Mouse (Mus musculus) T-cell, adult 2 months (primary cell): ENCODE measurements around the gene 4930556J24Rik.
A peak's percentile ranks its signal among the peaks of the same experiment; 100 is the strongest.
"Not testable (repeated sequence)": the region's sequence is repeated elsewhere in the genome, so short reads cannot be mapped to it uniquely, and the experiment has no call there.

Experiments used
- DNase-seq: peaks from one replicate; pipeline ENCODE4 v3.0.0; 2022; ENCODE audit warnings: low spot score

Gene 4930556J24Rik

GRCm38 (mm10) chr11:3973081-3973480, 3.5 kb downstream of the 4930556J24Rik start:
- no peak for DNase-seq

DNA sequence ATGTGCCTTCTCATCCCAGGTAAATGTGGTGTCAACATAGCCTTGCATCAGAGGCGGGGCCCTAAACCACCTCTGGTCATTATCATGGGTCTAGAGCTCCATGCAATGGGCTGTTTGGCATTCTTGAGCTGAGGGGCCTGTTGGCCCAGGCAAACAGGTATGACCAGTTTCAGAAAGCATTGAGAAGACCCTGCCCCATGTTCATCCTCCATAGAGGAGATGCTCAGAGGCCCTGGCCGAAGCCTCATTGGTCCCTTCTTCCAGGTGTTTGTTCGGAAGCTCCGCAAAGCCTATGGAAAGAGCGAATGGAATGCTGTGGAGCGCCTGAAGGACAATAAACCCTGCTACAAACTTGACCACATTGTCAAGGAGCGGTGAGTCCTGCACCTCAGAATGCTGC, 6.2 kb downstream of the 4930556J24Rik start:
- DNase-seq = no peak

DNA sequence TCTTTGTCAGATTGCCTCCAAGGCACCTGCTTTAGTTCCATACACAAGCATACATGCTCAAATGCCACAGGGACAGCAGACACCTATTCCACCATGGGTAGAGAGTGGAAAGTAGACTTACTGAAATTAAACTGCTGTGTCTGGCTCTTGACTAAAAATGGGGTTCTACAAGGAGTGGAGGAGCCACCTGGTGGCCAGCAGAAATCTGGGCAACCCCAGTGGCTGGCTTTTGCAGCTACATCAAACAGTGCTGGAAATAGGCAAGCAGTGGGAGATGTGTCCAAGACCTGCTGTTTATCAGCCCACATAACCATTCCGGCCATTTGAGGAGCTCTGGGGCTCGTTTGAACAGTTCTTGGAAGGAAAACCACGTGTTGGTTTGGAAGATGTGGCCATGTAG, 6.7 kb downstream of the 4930556J24Rik start:
- DNase-seq = no peak

GRCm38 (mm10) chr11:3964416-3965172, 12.0 kb downstream of the 4930556J24Rik start:
- DNase-seq = no peak

DNA sequence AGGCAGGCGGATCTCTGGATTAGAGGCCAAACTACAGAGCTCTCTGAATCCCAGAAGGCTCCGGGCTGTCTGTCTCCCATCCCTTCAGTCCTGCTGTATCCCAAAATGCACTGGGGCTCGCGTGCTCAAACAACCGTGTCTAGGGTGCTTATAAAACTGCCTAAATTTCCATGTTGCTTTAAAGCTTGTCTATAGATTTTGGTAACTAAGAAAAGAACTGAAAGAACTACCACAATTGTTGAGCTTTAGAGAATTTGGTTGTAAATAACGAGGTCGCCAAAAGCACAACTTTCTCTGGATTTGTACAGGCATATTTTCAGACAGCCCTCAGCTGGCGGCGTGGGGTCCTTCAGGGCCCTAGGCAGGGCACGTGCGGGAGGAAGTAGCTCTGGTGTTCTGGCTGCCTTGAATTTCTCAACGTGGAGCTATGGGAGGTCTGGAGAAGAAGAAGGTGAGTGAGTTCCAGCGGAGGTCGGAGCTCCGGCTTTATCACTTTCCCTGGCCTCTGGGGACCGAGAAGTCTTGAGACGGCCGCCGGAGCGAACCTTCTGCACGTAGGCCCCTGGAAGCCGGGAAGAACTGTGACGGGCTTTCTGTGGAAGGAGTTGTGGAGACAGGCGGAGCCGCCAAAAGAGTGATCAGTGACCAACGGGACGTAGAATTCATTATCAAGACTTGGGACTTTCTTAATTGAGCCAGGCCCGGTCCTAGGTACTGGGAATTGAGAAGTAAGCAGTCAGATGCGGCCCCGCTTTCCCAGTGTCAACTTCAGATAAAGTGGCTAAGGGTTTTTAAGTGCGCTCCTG, 12.8 kb downstream of the 4930556J24Rik start, which contains the start of gene Pes1:
Pes1 (plus strand) TSS at position 366 of the 806 bp plus-strand sequence.
- peak; percentile 83 for DNase-seq

DNA sequence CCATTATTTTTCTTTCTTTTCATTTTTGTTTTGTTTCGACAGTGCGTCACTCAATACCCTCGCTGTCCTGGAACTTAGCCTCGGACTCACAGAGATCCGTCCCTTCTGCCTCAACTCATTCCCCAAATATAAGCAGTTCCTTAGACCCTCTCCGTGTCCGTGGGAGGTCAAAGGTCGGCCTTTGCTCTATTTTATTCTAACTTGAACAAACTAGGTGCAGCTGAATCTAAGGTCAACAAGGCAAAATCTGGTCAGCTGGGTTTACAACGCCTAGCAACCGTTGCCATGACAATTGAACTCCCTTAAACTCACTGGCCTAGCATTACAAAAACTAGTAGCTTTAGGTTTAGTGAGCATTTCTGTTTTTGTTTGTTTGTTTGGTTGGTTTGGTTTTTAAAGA, 13.4 kb downstream of the 4930556J24Rik start:
- DNase-seq = no peak

- no peak for DNase-seq
Measured at GRCm38 (mm10) chr11:3961761-3962160, 14.8 kb downstream of the 4930556J24Rik start.

DNA sequence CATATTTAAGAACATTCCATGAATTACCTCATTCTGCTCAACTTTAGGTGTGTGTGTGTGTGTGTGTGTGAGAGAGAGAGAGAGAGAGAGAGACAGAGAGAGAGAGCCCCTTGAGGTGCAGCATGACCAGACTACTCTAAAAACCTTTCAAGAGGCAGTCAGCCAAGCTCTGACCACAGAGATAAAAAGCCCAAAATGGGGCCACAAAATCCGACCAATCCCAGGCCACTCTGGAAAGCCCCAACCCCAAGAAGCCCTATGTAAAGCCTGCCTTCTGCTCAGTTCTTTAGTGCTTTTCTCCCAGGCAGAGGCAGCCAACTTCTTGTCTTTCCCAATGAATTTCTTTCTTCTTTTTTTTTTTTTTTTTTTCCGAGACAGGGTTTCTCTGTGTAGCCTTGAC, 15.7 kb downstream of the 4930556J24Rik start:
- DNase-seq = no peak

- not testable (repeated sequence) for DNase-seq
Measured at GRCm38 (mm10) chr11:3955371-3955770, 21.2 kb downstream of the 4930556J24Rik start.

DNA sequence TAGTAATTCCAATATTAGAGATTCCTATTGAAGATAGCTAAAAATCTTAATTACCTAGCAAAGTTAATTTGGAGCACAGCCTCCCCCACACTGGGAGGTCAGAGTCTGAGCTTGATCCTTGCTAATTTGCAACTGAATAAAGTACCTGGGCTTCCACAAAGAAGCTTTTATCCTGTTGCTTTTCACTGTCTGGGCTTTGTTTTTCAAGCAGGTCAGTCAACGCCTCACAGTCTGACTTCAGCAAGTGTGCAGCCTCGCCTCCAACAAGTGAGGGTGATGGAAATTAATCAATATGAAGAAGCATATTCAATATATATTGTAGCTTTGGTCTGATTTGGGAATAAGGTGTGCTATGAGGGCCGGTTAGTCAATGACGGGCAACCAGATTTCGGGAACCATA, 21.7 kb downstream of the 4930556J24Rik start:
- DNase-seq = not testable (repeated sequence)

DNA sequence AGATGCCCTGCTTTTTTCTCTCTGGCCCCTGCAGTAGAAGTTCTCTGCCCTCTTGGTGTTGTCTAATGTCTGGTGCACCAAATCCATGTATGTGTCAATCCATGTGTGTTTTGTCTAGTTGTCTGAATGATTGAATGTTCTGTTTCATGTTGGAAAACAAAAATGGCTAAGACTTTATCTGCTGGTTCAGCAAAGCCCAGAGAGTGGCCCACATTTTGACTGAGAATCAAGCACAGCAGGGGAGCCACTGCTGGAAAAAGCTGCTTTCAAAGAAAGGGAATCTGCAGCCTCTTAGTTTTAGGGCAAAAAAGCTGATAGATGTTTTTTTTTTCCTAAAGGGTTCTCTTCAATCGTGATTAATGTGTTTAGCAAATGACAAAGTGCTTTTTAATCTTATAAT, 30.2 kb downstream of the 4930556J24Rik start:
- no peak for DNase-seq

DNA sequence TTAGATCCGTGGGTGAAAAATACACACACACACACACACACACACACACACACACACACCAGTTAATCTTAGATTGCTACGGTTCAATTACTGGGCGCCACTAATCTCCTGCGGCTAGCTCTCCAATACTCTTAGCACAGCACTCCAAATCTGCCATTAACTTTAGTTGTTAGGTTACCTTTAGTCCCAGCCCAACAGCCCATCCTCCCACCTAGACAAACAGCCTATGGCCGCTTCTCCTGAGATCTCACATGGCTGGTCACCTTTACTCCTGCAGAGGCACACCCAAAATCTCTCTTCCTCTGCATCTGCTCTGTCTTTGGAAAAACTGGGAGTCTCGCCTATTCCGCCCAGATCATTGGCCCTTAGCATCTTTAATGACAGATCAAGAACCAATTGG, 35.2 kb downstream of the 4930556J24Rik start:
- DNase-seq = no peak

GRCm38 (mm10) chr11:3937321-3937874, 39.2 kb downstream of the 4930556J24Rik start:
- DNase-seq = no peak

DNA sequence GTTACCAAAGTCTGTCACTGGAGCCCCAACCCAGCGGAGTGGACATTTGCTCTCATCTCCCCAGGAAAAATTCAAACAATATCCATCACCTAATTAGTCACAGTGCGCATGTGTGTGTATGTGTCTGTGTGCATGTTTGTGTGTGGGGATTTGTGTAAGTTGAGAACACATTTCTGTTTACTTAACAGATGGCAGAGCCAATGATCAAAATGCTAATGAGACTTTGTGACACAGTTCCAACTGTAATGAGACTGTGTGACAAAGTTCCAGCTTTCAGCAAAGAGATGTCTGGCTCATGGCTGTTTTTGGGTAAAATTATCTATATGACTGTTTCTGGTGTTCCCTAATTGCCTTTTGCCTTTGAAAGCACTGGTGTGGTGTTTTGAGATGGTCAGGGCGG, 40.3 kb downstream of the 4930556J24Rik start:
- no peak for DNase-seq

GRCm38 (mm10) chr11:3935135-3935534, 41.4 kb downstream of the 4930556J24Rik start:
- DNase-seq = no peak

DNA sequence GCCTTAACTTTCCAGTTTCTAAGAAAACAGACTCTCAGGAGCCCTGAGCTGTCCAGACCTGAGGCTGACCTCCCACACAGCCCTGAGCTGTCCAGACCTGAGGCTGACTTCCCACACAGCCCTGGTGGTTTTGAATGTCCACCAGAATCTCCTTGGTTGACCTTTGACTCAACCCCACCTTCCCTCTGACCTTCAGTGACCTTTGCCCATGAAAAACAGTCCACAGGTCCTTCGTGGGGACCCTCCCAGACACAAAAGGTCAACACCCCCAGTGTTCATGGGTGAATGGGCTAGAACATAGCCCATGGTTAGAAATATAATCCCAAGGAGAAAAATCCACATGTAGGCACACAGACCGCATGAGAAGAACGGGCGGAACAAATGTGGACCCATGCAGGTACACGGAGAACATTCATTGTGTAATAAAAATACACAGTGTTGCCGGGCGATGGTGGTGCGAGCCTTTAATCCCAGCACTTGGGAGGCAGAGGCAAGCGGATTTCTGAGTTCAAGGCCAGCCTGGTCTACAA, 42.8 kb downstream of the 4930556J24Rik start:
- no peak for DNase-seq

DNA sequence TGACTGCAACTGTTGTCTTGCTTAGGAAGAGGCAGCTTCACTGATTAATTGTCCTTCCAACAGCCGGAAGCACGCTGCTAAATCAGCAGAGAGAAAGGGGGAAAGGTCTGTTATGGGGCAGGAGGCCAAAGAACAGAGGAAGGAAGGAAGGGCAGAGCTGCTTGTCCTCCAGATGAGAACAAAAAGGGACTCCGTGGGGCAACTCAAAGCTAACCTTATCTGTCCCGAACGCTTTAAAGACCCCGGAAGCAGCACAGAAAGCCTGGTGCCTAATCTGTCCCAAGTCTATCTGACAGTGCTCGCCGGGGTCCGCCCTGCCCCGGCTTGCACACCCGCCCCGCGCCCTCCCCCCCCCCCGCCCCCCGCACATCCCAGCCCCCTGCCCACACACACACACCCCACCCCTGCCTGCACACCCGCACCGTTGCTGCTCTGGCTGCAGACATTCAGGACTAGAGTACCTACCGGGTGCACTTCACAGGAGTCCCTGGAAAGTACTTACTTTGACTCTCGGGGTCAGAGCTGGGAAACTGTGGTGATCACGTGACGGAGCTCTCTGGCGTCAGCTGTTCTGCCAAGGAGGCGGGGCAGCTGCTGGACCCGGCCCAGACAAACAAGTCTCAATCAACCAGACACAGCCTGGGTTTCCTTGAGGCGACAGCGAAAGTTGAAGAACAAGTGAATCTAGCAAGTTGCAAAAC, 44.9 kb downstream of the 4930556J24Rik start, which contains the start of gene Tcn2:
Tcn2 (minus strand) TSS at position 649 of the 701 bp plus-strand sequence.
- peak; percentile 75 for DNase-seq

DNA sequence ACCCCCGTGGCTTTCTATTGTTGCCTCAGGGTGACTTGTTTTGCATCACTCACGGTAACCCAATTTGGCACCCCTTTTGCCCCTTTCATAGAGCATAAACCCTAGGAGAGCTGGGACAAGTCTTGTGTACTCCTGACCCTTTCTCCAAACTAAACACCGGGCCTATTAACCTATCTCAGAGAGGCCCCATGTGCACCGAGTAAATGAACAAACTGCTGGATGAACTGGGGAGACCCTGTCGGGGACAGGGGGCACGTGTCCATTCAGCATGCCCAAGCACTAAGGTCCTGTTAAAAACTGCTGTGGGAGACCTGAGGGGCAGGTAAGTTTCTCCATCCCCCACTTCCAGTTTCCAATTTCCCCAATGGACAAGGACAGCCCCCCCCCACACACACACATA, 45.6 kb downstream of the 4930556J24Rik start:
- no peak for DNase-seq

- DNase-seq = no peak
Measured at GRCm38 (mm10) chr11:3930019-3930418, 46.6 kb downstream of the 4930556J24Rik start.

- DNase-seq = no peak
Measured at GRCm38 (mm10) chr11:3925916-3926315, 50.7 kb downstream of the 4930556J24Rik start.

- no peak for DNase-seq
Measured at GRCm38 (mm10) chr11:3922731-3923130, 53.8 kb downstream of the 4930556J24Rik start.

- no peak for DNase-seq
Measured at GRCm38 (mm10) chr11:3922115-3922514, 54.5 kb downstream of the 4930556J24Rik start.
